Mouse (Mus musculus): ENCODE measurements around the gene Pgghg.
A peak's percentile ranks its signal among the peaks of the same experiment; 100 is the strongest.

Gene Pgghg

DNA sequence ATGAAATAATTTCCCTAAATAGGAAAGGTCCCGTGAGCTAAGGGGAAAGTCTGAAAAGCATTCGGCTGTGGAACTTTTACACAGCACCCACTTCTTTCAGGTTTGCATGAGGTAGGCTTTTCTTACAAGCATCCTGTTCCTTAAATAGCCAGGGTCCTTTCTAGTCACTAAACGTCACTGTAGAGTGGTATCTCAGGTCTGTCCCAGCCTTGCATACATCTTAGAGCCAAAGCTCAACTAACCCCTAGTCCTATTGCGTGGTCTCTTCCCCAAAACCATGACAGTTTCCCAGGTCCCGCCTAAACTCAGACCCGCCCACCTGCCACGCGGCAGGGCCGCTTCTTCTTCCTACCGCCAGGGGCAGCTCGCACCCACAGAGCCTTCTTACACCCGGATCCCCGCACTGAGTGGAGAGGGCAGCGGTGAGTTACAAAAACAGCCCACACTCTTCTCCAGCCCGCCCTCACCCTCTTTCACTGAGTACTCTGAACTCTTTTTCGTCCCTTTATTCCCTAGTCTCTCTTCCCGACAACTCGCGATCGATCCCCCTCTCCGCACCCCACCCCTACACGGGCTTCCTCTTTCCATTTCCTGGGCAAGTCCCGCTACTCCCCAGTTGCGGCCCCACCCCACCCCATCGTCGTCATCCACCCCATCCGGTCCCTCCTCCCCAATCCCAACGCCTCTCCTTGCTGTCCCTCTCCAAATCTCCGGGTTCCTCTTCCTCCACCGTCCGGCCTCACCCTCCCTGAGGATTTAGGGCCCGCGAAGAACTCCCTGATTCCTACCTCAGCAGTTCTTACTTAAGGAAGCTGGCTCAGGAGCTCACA lies at the start of gene Pgghg:
Pgghg (plus strand) TSS at position 170 of the 830 bp plus-strand sequence.
- DNase-seq, result peak; percentile 78 to 81

DNA sequence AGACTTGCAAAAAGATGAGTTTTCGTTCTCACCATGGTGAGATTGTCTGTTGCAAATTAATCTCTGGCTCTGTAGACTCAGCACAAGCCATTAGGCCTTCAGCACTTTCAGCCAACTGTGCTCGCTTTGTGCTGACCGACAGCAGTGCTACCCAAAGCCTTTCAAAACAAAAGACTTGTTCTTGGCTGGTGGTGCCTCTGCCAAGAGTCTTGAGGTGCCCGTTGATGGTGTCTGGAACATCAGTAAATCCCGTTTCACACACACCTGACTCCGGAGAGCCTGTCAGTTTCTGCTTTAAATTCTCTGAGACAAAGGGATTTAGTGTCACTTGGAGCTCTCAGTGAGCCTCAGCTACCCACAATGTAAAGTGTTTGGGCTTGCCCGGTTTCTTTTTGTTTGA lies 47.2 kb upstream of the Pgghg start:
- DNase-seq, result no peak

DNA sequence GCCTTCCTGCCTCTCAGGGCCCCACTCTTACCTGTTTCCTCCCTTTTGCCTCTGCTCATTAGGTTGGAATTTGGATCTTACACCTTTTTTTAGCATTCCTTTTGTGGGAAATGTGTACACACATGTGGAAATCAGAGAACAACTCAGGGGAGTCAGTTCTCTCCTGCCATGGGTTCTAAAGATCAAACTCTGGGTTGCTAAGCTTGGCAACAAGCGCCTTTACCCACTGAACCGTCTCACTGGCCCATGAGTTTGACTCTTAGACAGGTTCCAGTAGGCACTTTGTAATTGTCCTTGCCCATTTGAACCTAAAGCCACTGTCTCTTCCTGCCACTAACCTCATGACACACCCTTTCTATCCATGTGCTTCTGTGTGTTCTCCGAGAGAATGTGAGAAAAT lies 46.6 kb upstream of the Pgghg start:
- no peak for DNase-seq

DNA sequence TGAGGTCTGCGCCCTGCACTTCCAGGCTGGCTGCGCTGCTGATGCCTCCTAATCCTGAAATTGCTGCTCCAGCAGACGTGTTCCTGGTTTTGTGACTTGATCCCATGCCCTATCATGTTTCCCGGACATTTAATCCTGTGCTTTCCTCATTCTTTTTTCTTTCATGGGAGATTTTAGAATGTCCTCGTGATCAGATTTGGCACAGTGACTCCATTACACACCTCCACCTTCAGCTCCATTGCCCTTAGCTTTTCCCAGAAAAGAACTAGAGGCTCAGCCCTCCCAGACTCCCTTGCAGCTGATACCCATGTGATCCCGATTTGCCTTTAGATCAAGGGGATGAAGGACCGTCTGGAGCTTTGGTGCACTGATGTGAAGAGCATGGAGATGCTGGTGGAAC lies 43.3 kb upstream of the Pgghg start:
- no peak for DNase-seq

DNA sequence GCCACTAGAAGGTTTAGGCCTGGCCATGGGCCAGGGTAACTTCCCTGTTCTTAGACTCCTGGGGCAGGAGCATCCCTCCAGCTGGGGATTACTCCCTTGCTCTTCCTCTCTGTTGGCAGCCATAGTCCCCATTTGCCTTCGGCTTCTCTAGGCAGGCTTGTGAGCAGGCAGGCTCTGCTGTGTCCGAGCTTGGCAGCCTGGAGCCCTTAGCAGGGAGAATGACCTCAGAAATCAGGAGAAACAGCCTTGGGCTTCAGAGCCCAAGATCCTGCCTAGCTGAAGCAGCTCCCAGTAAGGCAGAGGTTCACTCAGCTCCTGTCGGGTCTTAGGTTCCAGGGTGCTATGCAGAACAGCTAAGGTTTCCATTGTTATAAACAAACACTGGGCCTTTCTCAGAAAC lies 42.1 kb upstream of the Pgghg start:
- DNase-seq, result no peak

DNA sequence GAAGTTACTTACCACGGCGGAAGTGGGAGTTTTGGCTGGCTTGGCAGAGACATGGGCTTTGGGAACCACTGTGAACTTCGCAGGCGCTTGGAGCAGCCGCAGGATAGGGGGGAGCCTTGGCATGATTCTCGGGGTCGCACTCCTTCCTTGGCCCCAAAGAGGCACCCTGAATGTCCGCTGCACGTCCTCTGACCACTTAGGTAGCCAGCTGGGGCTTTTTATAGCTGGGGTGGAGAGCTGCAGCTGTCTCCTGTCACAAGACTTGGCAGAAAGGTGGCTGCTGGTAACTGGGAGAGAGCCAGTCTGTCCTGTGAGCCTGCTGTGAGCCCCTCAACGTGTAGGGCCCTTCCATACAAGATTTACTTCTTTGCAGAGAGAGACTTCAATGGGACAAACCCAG lies 41.0 kb upstream of the Pgghg start, which contains the start of gene Cox8b:
Cox8b (minus strand) TSS at position 227 of the 400 bp plus-strand sequence.
- no peak for DNase-seq

DNA sequence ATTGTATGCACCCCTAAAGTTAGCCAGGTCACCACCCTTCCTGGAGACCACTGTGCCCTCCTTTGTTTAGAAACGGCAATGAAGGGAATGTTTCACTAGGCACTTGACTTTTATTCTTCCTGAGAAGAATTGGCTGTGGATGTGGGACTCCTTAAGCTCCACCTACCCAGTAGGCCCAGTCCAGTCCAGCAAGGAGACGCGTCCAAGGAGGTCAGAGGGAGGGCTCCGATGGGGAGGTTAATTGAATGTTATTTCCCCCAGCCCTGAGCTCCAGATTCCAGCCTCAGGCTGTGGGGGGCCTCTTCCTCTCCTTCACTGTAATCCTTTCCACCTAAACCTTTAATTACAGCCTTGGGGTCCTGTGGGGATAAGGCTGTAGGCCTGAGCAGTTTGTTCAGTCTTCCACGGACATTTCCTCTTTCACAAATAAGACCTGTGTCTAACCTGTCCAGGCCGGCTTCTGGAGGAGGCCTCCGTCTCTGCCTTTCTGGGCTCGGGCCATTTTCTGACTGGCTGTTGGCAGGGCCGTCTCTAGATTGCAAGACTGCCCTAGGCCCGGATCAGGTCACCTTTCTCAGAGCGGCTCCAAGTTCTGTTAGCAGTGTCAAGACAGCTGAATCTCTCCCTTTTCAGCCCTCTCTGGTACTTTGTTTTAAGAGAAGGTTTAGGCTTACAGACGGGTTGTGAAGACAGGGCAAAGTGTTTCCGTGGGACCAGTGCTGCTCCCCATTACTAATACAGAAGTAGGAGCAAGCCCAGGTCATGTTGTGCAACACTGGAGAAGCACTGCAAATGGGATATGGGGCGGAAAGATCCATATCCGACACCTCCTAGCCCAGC lies 38.9 kb upstream of the Pgghg start:
- DNase-seq, result no peak

DNA sequence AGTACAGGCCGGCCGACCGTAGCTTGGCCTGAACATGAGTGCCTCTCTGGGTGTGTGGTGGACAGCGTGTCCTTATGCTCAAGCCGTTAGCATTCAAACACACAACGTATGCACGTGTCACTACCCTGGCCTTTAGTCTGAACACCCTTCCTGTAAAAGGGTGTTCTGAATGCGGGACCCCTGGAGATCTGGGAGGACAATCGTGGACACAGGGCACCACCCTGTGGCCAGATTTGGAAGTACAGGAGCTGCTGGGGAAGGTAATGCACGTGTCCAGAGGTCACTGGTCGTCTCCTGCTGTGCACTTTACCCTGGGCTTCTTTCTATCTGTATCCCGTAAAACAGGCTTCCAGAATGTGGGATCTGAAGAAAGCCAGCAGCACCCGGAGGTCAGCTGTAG lies 38.0 kb upstream of the Pgghg start:
- peak; percentile 44 to 82 for DNase-seq

DNA sequence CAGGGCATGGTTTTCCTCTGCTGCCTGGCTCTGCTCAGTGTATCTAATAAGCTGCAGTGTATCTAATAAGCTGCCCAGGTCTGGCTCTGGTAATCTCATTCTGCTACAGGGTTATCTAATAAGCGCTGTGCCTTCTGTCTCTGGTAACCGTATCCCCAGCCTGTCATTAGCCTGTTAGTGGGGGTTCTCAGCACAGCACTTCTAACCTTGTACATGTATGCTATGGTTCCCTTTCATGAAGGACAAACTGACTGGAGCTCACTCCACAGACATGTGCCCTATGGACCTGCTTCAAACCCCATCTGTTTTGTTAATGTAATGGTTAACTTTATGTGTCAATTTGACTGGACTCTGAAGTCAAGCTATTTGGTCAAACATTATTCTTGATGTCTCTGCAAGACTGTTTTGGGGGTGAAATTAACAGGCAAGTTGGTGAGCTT lies 35.5 kb upstream of the Pgghg start:
- no peak for DNase-seq

DNA sequence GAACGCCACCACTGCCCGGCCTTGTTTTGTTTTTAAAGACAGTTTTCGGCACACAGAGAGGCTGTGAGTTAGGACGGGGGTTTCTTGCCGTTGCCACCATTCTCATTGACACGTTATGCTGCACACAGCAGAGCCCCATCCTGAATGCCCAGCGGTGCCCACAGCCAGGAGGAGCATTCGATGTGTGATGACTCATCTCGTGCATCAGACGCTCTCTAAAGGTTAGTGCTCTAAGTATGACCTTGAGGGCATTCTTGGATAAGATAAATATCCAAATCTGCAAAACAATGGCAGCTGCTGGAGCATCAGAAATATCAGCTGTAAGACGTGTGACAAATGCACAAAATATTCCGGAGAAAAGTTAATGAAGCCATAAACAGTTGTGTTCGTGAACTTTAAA lies 34.1 kb upstream of the Pgghg start:
- no peak for DNase-seq

DNA sequence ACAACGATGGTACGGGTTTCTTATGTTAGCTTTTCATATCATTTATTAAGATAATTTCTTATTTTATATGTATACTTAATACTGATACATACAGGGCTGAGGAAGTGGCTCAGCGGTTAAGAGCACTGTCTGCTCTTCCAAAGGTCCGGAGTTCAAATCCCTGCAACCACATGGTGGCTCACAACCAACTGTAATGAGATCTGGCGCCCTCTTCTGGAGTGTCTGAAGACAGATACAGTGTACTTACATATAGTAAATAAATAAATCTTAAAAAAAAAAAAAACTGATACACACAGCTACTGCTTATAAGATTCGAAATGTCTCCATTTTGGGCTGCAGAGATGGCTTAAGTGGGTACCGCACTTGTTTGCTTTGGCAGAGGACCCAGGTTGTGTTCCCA lies 33.5 kb upstream of the Pgghg start:
- DNase-seq, result no peak

DNA sequence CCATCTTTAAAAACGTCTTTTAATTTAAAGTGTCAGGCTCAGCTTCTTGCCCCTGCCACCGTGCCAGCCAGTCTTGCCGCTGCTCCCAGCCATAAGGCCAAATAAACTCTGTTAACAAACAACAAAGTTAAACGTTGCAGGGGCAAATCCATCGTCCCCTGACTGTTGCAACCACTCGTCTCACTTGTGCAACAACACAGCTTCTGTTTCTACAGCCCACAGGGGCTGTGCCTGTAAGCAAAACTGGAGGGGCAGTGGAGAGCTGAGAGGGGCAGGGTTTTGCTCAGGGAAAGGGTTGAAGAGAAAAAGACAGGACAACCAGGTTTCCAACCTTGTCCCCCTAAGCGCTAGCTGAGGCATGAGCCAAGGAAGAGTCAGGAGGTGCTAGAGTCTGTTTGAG lies 33.0 kb upstream of the Pgghg start:
- DNase-seq, result no peak

DNA sequence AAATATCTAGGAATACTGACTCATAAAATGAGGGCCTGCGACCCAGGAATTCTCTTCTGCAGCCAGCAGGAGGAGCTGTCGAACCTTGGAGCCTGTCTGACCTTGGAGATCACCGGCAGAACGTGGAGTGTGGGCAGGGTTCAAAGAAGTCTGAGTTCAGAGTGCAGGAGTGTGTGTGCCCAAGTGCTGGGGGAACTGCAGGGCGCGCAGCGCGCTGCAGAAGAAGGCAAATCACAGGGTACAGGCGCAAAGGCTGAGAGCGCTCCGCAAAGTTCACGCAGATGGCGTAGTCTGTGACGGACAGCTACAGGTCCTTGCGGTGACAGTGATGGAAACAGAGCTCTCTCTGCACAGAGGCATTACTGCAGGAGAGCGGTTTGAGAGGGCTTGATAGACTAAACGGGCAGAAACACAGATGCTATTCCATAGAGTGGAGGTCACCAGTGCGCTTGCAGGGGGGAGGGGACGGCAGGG lies 32.5 kb upstream of the Pgghg start:
- DNase-seq, result peak; percentile 41 to 72

DNA sequence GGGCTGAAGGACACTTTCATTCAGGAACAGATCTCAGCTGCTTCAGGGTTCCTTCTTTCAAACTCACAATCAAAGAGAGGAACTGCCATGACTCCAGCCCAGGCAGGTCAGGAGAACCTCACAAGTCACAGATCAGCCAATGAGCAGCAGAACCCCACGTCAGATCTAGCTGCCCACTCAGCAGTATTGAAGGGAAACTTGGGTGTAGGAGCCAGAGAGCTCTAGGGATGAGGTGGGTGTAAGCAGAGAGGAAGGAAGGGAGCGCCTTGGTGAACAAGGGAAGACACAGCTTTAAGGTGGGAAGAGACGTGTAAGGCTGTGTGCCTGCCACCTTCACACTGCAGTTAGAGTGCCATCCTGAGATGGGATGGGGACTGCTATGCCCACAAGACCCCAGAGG lies 28.9 kb upstream of the Pgghg start:
- DNase-seq, result no peak

DNA sequence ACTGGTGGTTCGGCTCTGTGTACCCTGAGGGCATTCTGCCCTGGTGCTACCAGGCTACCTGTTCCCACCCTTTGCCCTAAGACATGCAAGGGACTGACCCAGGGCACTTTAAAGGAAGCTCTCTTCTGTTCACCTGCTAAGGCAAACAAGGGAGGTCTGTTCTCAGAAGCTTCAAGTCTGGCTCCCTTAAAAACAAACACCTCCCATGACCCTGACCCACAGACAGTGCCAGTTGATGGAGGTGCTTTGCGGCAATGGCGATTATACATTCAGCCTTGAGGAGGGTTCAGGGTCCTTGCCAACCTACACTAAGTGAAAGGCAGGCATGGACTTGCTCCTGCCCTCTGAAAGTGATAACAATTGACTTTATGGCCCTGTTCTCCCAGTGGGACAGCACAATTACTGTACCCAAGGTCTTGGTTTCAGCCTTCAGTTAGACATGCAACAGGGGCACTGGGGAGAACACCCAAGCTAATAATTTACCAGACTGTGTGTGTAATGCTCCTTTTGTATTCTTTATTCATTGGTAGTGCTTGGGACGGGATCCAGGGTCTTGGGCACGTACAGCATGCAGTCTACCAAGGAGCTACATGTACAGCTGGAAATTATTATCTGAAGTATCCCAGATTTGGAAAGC lies 28.2 kb upstream of the Pgghg start:
- no peak for DNase-seq

DNA sequence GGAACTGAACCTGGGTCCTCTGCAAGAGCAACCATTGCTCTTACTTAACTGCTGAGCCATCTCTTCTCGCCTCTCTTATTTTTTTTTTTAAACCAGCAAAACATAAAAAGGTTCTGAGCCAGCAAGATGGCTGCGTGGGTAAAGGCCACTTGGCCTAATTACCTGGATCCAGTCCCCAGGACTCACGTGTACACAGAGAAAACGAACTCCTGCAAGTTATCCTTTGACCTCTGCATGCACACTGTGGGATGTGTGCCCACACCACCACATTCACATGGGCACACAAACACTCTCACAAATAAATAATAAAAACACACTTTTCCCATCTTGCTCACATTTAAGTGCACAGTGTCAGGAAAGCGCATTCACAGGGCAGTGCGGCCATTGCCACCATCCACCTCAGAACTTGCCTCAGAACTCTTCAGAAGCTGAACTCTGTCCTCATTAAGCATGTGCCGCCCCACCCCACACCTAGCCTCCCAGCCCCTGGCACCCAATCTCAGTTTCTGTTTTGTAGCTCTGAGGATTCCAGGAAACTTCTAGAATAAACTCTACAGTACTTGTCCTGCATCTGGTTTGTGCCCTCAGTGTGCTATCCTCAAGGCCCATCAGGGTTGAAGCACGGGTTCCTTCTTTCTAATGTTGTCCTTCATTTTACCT lies 27.0 kb upstream of the Pgghg start:
- DNase-seq, result no peak

DNA sequence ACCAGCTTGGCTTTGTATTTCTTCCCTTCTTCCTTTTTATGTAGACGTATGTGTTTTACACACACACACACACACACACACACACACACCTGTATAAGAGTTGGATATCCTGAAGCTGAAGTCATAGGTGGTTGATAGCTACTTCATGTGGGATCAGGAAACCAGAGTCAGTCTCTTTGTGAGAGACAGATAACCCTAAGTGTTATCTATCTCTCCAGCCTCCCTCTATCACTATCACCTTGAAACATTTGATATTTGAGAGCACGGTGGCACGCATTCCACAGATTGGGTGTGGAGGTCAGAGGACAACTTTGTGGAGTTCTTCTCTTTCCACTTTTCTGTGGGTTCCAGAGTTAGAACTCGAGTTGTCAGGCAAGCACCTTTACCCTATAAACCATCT lies 21.3 kb upstream of the Pgghg start:
- no peak for DNase-seq

DNA sequence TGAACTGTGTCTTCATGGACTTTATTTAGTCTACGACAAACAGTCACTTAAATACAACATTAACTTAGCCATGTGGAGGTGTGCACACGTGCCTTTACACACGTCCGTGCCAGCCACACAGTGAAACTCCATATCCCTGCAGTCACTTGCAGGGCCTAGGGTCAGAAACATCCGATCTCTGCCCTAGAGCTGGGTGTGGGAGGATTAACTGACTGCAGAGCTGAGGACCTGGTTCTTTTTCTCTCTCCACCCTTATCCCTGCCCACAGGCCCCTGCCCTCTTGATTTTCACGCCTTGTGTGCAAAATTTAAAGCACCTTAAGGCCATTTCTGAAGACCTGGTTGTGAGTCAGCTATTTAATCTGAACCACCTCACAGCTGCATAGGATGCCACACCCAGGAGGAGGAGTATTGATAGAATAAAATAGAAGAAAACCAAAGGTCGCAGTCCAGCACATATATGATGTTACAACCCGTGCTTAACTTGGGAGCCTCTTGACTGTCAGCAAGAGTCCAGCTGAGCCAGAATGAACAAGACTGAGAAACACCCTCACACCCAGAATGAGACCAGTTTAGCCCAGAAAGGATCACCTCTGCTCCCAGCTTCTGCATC lies 20.7 kb upstream of the Pgghg start, which contains the start of gene Nlrp6:
Nlrp6 (plus strand) TSS at position 485 of the 612 bp plus-strand sequence.
- no peak for DNase-seq

DNA sequence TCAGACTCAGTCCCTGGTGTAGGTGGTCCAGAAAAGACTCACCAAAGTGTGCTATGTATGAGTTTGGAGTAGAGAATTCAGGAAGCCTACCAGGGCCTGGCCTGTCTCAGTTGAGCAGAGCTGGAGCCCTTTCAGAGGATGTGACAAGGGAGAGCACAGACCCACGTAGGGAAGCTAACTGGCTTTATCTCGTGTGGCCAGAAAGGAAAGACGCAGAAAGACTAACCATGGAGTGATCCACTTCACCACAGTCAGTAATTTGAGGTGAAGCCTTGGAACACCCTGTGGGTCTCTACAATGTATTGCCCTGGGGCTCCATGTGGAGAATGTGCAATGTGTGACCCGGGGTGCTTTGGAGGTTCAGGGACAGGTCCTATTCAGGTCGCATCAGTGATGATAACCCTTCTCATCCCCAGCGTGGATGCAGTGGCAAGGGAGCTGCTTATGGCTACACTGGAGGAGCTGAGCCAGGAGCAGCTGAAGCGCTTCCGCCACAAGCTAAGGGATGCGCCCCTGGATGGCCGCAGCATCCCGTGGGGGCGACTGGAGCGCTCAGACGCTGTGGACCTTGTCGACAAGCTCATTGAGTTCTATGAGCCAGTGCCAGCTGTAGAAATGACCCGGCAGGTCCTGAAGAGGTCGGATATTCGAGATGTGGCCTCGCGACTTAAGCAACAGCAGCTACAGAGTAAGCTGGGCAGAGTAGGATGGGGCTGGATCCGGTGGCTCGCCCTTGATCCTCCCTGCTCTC lies 19.8 kb upstream of the Pgghg start:
- no peak for DNase-seq

DNA sequence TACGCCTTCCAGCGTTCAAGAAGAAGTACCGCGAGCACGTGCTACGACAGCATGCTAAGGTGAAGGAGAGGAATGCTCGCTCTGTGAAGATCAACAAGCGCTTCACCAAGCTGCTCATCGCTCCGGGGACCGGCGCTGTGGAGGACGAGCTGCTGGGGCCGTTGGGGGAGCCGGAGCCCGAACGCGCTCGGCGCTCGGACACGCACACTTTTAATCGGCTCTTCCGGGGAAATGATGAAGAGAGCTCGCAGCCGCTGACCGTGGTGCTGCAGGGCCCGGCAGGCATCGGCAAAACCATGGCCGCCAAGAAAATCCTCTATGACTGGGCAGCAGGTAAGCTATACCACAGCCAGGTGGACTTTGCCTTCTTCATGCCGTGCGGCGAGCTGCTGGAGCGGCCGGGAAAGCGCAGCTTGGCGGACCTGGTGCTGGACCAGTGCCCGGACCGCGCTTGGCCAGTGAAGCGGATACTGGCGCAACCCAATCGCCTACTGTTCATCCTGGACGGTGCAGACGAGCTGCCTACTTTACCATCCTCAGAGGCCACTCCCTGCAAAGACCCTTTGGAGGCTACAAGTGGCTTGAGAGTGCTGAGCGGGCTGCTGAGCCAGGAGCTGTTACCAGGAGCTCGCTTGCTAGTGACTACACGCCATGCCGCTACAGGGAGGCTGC lies 18.7 kb upstream of the Pgghg start:
- no peak for DNase-seq

All from spleen, adult 18-20 months (tissue).